ENCODE assay signal across 14 mouse cellular contexts in genomic region chr7:79496816-79497328, GRCm38 (mm10). TPM values are rescaled to one million over a fixed set of nuclear protein-coding genes. Genes with fewer than 3 reads are reported as not detected.
DNase-seq lines count a peak whose midpoint lies in the region; ATAC-seq lines count a peak whose summit lies in the region.
"Had no signal": no experiment of that assay in that cellular context is flagged by ENCODE, and none has a peak within 500 bp of the region (broad histone marks: within the 10 kb centered on the region; RNA-seq: fewer than 3 reads in every experiment).

No protein-coding gene starts in this region.

- ATAC-seq in forebrain, embryonic 14.5 days, result no peak
- ATAC-seq in neural tube, embryonic 12.5 days (ENCODE audit: low FRiP score, low read depth), result no peak

- peak overlapping the region; percentile 100 for H3K9ac ChIP-seq in forebrain, embryonic 14.5 days (ENCODE audit: low read length)
- peak overlapping the region; percentile 50 for H3K9ac ChIP-seq in neural tube, embryonic 12.5 days
- H3K9ac ChIP-seq: liver, embryonic 13.5 days had no signal

- peak overlapping the region; percentile 99 for H3K4me2 ChIP-seq in forebrain, embryonic 14.5 days (ENCODE audit: low read length)
- peak overlapping the region; percentile 90 for H3K4me2 ChIP-seq in neural tube, embryonic 12.5 days (replicated peaks)

- H3K36me3 ChIP-seq in forebrain, embryonic 14.5 days (ENCODE audit: control insufficient read depth, insufficient read depth, low read length), result peaks cover 7% of the 10 kb centered on the region
- H3K36me3 ChIP-seq in limb, embryonic 10.5 days, result no peaks in the 10 kb centered on the region
- no peaks in the 10 kb centered on the region for H3K36me3 ChIP-seq in neural tube, embryonic 12.5 days
- H3K36me3 ChIP-seq: G1E; liver, embryonic 13.5 days had no signal

- no peaks in the 10 kb centered on the region for H3K27me3 ChIP-seq in forebrain, embryonic 14.5 days (replicated peaks; ENCODE audit: control insufficient read depth, insufficient read depth, low read length)
- peaks cover 94% of the 10 kb centered on the region for H3K27me3 ChIP-seq in limb, embryonic 10.5 days (ENCODE audit: low read depth, poor library complexity, severe bottlenecking)
- H3K27me3 ChIP-seq in neural tube, embryonic 12.5 days (replicated peaks), result peaks cover 28% of the 10 kb centered on the region

- H3K4me1 ChIP-seq in forebrain, embryonic 14.5 days (ENCODE audit: control insufficient read depth, insufficient read depth, low read length), result peaks cover 19% of the 10 kb centered on the region
- H3K4me1 ChIP-seq in limb, embryonic 10.5 days, result peaks cover 29% of the 10 kb centered on the region
- peaks cover 29% of the 10 kb centered on the region for H3K4me1 ChIP-seq in neural tube, embryonic 12.5 days
- H3K4me1 ChIP-seq: liver, embryonic 13.5 days had no signal

- peak; percentile 18 for DNase-seq in cerebellum, adult 8-10 months
- DNase-seq in cerebellum, adult 9-10 months, result no peak
- peak; percentile 28 for DNase-seq in forebrain, embryonic 14.5 days (ENCODE audit: low spot score)
- no peak for DNase-seq in limb, embryonic 10.5 days (ENCODE audit: low spot score)
- DNase-seq in heart, adult 8-10 months (ENCODE audit: low spot score), result no peak
- DNase-seq in lung, adult 18-20 months, result no peak
- no peak for DNase-seq in lung, postnatal 4 days
- DNase-seq: heart, postnatal 10 days; kidney, adult 18-20 months; liver, embryonic 13.5 days; thymus, adult 18-20 months had no signal

- peak overlapping the region; percentile 99 for H3K4me3 ChIP-seq in forebrain, embryonic 14.5 days (ENCODE audit: low read depth, low read length)
- 0 out of 2 replicates have a peak overlapping the region, but pooled peaks have one; percentile 14 for H3K4me3 ChIP-seq in limb, embryonic 10.5 days
- 0 out of 2 replicates have a peak overlapping the region, but pooled peaks have one; percentile 5 for H3K4me3 ChIP-seq in neural tube, embryonic 12.5 days

- H3K9me3 ChIP-seq in forebrain, embryonic 14.5 days (replicated peaks; ENCODE audit: control insufficient read depth, low read length), result no peaks in the 10 kb centered on the region
- no peaks in the 10 kb centered on the region for H3K9me3 ChIP-seq in limb, embryonic 10.5 days (replicated peaks)
- H3K9me3 ChIP-seq in neural tube, embryonic 12.5 days, result no peaks in the 10 kb centered on the region
- H3K9me3 ChIP-seq: G1E; liver, embryonic 13.5 days had no signal

- peak overlapping the region; percentile 100 for H3K27ac ChIP-seq in forebrain, embryonic 14.5 days (ENCODE audit: low read depth, low read length)
- no peak overlapping the region for H3K27ac ChIP-seq in limb, embryonic 10.5 days
- H3K27ac ChIP-seq in neural tube, embryonic 12.5 days, result peak overlapping the region; percentile 95
- H3K27ac ChIP-seq: liver, embryonic 13.5 days; macrophage had no signal

- 5% methylated on average over 9 of the region's 9 CpGs for WGBS in forebrain, embryonic 14.5 days
- 3% methylated on average over 9 of the region's 9 CpGs for WGBS in limb, embryonic 10.5 days
- 2% methylated on average over 9 of the region's 9 CpGs for WGBS in neural tube, embryonic 12.5 days

RNA-seq across cellular contexts. Expression of gene Polg, which starts 30.7 kb away (rescaled TPM):
- polyA plus RNA-seq in forebrain, embryonic 14.5 days (2014; fragmentation: Nextera tagmentation; extraction: Ambion mirVana), result 20.2 and 23.4 TPM in 2 replicates
- 41.1 and 42.3 TPM in 2 replicates for polyA plus RNA-seq in limb, embryonic 10.5 days (2016; fragmentation: Nextera tagmentation; extraction: Ambion mirVana)
- 45.6 and 48.5 TPM in 2 replicates for polyA plus RNA-seq in neural tube, embryonic 12.5 days (2016; fragmentation: Nextera tagmentation; extraction: Ambion mirVana)
- 10 to 100 TPM; 65.9 to 72.3 (median 69.9) TPM for total RNA-seq in heart, adult 8-10 months (2022)

Comparison
In these comparisons a context has a peak if more than half of its experiments do, and no peak if none do; other contexts are left out.
1. DNase-seq: peak in cerebellum, adult 8-10 months (single experiment) and forebrain, embryonic 14.5 days (single experiment); none in cerebellum, adult 9-10 months (single experiment), limb, embryonic 10.5 days (single experiment), heart, adult 8-10 months (single experiment), lung, adult 18-20 months (0 of 2) and lung, postnatal 4 days (0 of 2).
2. H3K4me3 ChIP-seq: peak in every context shown above with its lines; median percentile 99 in forebrain, embryonic 14.5 days; 14 in limb, embryonic 10.5 days; 5 in neural tube, embryonic 12.5 days.